Mouse (Mus musculus): ENCODE measurements at regions not wholly inside any gene's neighbourhood (a gene's known extent, or its start where the extent isn't known, plus 50 kb on each side); places are given as distances from the start of the nearest gene placed in this dataset.

DNA sequence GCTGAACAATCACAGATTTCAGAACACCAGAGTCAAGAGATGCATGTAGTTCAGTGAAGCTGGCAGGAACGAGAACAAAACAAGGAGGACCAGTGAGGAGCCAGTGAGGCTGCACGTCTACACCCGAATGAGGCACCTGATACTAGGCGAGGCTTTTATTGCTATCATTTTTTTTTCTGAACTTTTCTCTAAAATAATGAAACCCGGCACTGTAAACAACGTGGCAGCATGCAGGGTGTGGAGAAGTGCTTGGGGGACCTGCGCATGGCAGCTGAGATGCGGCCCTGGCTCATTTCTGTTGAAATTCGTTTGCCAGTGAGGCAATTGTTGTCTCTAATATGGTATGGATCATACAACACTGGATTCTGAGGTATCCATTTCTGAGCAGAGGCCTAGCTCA is 271.4 kb downstream of the Meis1 start:
- TF ChIP-seq CTCF (IDR thresholded peaks at IDR 0.05; ENCODE audit: extremely low read depth, insufficient read depth, insufficient read length, insufficient replicate concordance) (no peak), POLR2A (IDR thresholded peaks at IDR 0.05; ENCODE audit: low read depth, low read length) (no peak)

Data from spleen, adult 2 months (tissue).